Mouse (Mus musculus) cerebellum, adult 11-12 months (tissue): ENCODE data around the gene Clstn1.

Experiments
- DNase-seq: peaks from one replicate; pipeline ENCODE4 v3.0.0; 2022

The Clstn1 gene

GRCm38 (mm10) chr4:149683875-149684274 is 97.6 kb downstream of the Clstn1 start:
- no peak for DNase-seq

DNA sequence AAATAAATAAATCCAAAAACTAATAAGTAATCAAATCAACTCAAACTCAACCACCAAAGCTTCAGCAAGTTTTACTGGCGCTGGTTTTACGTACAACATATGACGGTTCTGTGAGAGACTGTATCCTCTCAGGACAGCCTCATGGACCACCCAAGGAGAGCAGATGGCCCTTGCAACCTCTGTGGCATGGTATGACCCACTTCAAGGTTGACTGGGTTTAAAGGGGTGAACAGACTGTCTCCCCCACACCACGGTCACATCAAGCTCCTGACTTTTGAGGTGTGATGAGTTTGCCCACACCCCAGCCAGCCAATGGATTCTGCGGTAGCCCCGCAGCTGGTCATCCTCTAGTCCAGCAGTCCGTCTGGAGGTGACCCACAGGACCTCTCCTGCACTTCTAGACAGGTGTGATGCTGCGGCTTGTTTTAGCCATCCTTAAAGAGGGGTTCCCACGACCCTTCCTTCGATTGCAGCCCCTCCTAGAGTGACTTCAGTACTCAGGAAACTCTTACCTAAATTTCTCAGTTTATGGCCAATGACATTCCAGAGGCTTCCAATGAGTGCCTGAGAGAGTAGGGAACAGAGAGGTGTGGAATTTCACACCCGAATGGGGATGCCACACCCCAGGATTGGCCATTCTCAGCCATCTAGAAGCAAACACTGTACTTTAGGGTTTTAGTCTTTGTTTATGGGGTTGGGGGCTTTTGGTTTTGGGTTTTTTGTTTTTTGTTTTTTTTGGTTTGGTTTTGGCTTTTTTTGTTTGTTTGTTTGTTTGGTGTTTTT is 98.8 kb downstream of the Clstn1 start:
- no peak for DNase-seq

GRCm38 (mm10) chr4:149688861-149689260 is 102.6 kb downstream of the Clstn1 start:
- DNase-seq: no peak

- no peak for DNase-seq
Observed at GRCm38 (mm10) chr4:149689822-149690700, 103.8 kb downstream of the Clstn1 start.

- DNase-seq: no peak
Observed at GRCm38 (mm10) chr4:149690828-149691280, 104.6 kb downstream of the Clstn1 start.

- DNase-seq: no peak
Observed at GRCm38 (mm10) chr4:149691368-149691767, 105.1 kb downstream of the Clstn1 start.

GRCm38 (mm10) chr4:149696189-149696971 is 110.1 kb downstream of the Clstn1 start:
- no peak for DNase-seq

- no peak for DNase-seq
Observed at GRCm38 (mm10) chr4:149697506-149698196, 111.4 kb downstream of the Clstn1 start.

DNA sequence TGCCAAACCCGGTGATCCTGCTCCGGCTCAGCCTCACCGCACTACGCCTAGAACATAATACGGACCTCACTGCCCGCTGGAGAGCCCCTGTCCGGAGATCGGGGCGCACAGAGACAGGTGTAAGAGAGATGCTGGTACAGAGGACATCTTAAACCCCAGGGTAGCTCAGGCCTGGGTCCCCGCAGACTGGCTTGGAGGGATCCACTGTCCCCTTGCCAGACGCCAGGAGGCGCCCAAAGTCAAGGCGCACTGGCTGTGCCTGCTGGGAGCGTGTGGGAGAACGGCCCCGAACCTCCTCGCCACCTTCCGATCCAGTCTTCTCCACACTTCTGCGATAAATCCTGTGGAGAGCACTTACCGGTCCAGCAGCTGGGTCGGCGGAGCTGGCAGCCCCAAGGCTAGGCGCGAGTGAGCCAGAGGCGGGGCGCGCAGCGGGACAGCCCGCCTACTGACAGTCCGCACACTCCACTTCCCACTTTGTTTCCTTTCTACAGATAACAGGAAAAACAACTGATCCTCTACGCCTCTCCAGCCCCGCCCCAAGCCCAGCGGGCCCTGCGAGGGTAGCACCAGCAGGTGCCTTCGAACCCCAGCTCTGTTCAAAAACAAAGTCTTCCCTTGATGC is 112.0 kb downstream of the Clstn1 start:
- peak; percentile 46 for DNase-seq
